Mouse (Mus musculus) CD4-positive, CD25-positive, alpha-beta regulatory T cell, adult 2 months (primary cell): Measurements from ENCODE around the gene Ctsq.
"Not testable (repeated sequence)": the region's sequence is repeated elsewhere in the genome, so short reads cannot be mapped to it uniquely, and the experiment has no call there.

Experiments used
- DNase-seq: peaks from one replicate; pipeline ENCODE4 v3.0.0-alpha.2; 2012; ENCODE audit warnings: low read depth, low spot score

Gene Ctsq

GRCm38 (mm10) chr13:61040531-61040930 lies at the start of gene Ctsq:
Ctsq (minus strand) TSS chr13:61040631.
- no peak for DNase-seq

- DNase-seq, result no peak
Observed at GRCm38 (mm10) chr13:61022785-61023184, 17.6 kb downstream of the Ctsq start.

GRCm38 (mm10) chr13:61021844-61022243 lies 18.6 kb downstream of the Ctsq start:
- no peak for DNase-seq

- no peak for DNase-seq
Observed at GRCm38 (mm10) chr13:61010171-61010570, 30.3 kb downstream of the Ctsq start.

- no peak for DNase-seq
Observed at GRCm38 (mm10) chr13:61005859-61006258, 34.6 kb downstream of the Ctsq start, which contains the start of gene Ctsj. Ctsj (minus strand) TSS chr13:61005959.

DNA sequence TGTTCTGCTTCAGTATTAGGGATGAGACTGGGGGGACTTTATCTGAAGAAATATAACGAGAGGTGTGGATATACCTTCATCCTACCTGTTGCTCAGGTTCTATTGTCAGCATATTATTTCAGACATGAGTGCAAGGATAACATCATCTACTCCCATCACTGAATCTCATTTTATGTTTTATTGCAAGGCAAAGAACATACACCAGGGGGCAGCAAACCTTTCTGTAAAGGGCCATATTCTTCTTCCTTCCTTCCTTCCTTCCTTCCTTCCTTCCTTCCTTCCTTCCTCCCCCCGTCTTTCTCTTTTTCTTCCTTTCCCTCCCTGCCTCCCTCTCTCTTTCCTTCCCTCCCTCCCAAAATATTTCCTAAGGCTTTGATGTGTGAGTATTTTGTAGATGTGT lies 42.8 kb downstream of the Ctsq start:
- DNase-seq, result peak; percentile 4

- not testable (repeated sequence) for DNase-seq
Observed at GRCm38 (mm10) chr13:60986915-60987314, 53.5 kb downstream of the Ctsq start.
